Mouse (Mus musculus) liver, adult 2 months (tissue): Measurements from ENCODE around the gene Mtcl1.

ENCODE experiments used
- CTCF ChIP-seq: fragments of 200-500 bp; IDR thresholded peaks from 2 replicates; pipeline ENCODE4 v1.5.1; 2011; ENCODE audit warnings: low read depth, low read length, control low read depth
- POLR2A ChIP-seq: fragments of 200-500 bp; IDR thresholded peaks from 2 replicates; pipeline ENCODE4 v1.6.1; 2011; ENCODE audit warnings: low read length, control low read depth; ENCODE audit not compliant: insufficient read depth; ENCODE audit errors: extremely low read depth

DNA sequence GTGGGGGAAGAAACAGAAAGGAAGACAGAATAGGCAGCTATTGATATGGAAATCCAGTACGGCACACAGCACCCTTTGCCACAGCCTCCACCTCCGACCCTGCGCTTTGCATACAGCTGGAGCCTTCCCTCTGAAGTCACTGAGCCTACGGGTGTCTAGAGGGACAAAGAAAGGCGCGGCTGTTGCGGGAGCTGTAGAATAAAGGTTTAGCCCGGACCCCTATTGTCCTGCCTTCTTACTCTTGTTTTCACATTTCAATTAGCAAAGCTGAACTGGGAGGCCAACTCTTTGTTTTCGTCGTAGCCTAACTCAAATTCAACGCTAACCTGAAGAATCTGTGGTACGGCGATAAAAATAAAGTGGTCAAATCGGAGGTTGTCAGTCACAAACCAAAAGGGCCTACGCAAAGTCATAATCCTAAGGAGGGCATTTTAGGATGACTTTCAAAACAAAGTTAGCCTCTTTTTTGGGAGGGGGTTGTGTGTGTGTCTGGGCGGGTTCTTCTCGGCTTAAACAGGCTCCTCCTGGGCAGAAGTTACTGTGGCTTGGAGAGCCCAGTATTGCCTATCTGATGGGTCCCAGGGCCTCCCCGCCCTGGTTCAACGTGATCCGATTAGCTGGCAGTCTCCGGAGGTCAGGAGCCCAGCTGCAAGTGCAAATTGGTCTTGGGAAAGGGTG is 30.4 kb upstream of the Mtcl1 start:
- TF ChIP-seq CTCF (no peak), POLR2A (no peak)
